Comparison of ENCODE assay signal across 9 mouse cellular contexts in the genomic region with DNA sequence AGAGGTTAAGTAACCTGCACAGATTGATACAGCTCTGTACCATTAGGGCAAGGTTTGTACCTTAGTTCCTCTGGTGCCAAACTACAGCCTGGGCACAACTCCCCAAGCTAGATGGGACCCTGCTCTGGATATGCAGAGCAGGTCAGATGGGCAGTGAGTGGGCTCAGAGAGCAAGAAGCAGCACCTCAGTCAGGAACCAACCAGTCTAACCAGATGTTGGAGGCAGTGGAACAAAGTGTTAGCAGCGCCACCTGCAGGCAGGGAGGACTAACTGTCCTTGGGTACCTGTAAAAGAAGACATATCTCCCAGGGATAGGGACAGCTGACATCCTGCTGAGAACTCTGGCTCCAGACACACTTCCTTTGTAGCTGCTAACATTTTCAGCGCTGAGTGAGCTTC.
A peak's percentile ranks its signal among the peaks of the same experiment; 100 is the strongest.
DNase-seq lines count a peak whose midpoint lies in the region; ATAC-seq and TF ChIP-seq lines count a peak whose summit lies in the region.
"Had no signal": no experiment of that assay in that cellular context is flagged by ENCODE, and none has a peak within 500 bp of the region (broad histone marks: within the 10 kb centered on the region; RNA-seq: fewer than 3 reads in every experiment).

No protein-coding gene starts in this region.

- no peak for ATAC-seq in intestine, embryonic 14.5 days (replicated peaks; ENCODE audit: low FRiP score, low TSS enrichment, low read depth)
- no peak for ATAC-seq in intestine, embryonic 16.5 days
- ATAC-seq in G1E (ENCODE audit: extremely low read depth, insufficient number of reproducible peaks, low FRiP score, poor library complexity, severe bottlenecking) = no peak
- ATAC-seq in granulocyte monocyte progenitor cell, adult 5-6 weeks (replicated peaks; ENCODE audit: poor library complexity, severe bottlenecking) = peak; percentile 33
- ATAC-seq in midbrain, embryonic 15.5 days (replicated peaks) = no peak

- no peak overlapping the region for H3K9ac ChIP-seq in intestine, embryonic 14.5 days (ENCODE audit: low read length)
- H3K9ac ChIP-seq in intestine, embryonic 16.5 days (ENCODE audit: low read depth, low read length) = no peak overlapping the region
- no peak overlapping the region for H3K9ac ChIP-seq in midbrain, embryonic 15.5 days
- H3K9ac ChIP-seq: embryonic facial prominence, embryonic 13.5 days had no signal

- no peaks in the 10 kb centered on the region for H3K9me3 ChIP-seq in intestine, embryonic 14.5 days (ENCODE audit: control insufficient read depth, low read length)
- no peaks in the 10 kb centered on the region; the same call in 1 of the 2 replicates for H3K9me3 ChIP-seq in intestine, embryonic 16.5 days (ENCODE audit: control insufficient read depth, low read length)
- peaks cover 3% of the 10 kb centered on the region; the same call in 1 of the 2 replicates for H3K9me3 ChIP-seq in G1E (replicated peaks)
- H3K9me3 ChIP-seq in midbrain, embryonic 15.5 days = no peaks in the 10 kb centered on the region
- H3K9me3 ChIP-seq: embryonic facial prominence, embryonic 13.5 days had no signal

- no peak overlapping the region for H3K4me2 ChIP-seq in intestine, embryonic 14.5 days (ENCODE audit: low read length)
- H3K4me2 ChIP-seq in intestine, embryonic 16.5 days (ENCODE audit: low read depth, low read length) = no peak overlapping the region
- H3K4me2 ChIP-seq in midbrain, embryonic 15.5 days = no peak overlapping the region
- H3K4me2 ChIP-seq: embryonic facial prominence, embryonic 13.5 days had no signal

- H3K36me3 ChIP-seq in intestine, embryonic 14.5 days (ENCODE audit: control insufficient read depth, insufficient read depth, low read length) = no peaks in the 10 kb centered on the region
- no peaks in the 10 kb centered on the region for H3K36me3 ChIP-seq in intestine, embryonic 16.5 days (ENCODE audit: control insufficient read depth, insufficient read depth, low read length)
- no peaks in the 10 kb centered on the region for H3K36me3 ChIP-seq in G1E (replicated peaks)
- H3K36me3 ChIP-seq in midbrain, embryonic 15.5 days (replicated peaks) = no peaks in the 10 kb centered on the region
- H3K36me3 ChIP-seq: embryonic facial prominence, embryonic 13.5 days had no signal

- 35% methylated on average over 2 of the region's 2 CpGs for WGBS in intestine, embryonic 14.5 days
- WGBS in intestine, embryonic 16.5 days = 38% methylated on average over 2 of the region's 2 CpGs
- WGBS in midbrain, embryonic 15.5 days = 37% methylated on average over 2 of the region's 2 CpGs

- no peak overlapping the region for H3K27ac ChIP-seq in intestine, embryonic 14.5 days (ENCODE audit: low read depth)
- no peak overlapping the region for H3K27ac ChIP-seq in intestine, embryonic 16.5 days (ENCODE audit: low read length)
- no peak overlapping the region for H3K27ac ChIP-seq in midbrain, embryonic 15.5 days
- H3K27ac ChIP-seq: embryonic facial prominence, embryonic 13.5 days had no signal

- H3K4me1 ChIP-seq in intestine, embryonic 14.5 days (replicated peaks; ENCODE audit: control insufficient read depth, insufficient read depth, low read length) = peaks cover 6% of the 10 kb centered on the region
- peaks cover 17% of the 10 kb centered on the region for H3K4me1 ChIP-seq in intestine, embryonic 16.5 days (ENCODE audit: control insufficient read depth, insufficient read depth, low read length)
- peaks cover 27% of the 10 kb centered on the region for H3K4me1 ChIP-seq in G1E (ENCODE audit: insufficient read depth, low read depth, low read length)
- peaks cover 16% of the 10 kb centered on the region for H3K4me1 ChIP-seq in midbrain, embryonic 15.5 days

- TF ChIP-seq CTCF in G1E (IDR thresholded peaks at IDR 0.05; ENCODE audit: low read depth, low read length) = peak; percentile 82

- H3K27me3 ChIP-seq in intestine, embryonic 14.5 days (replicated peaks; ENCODE audit: control insufficient read depth, insufficient read depth, low read length) = no peaks in the 10 kb centered on the region
- no peaks in the 10 kb centered on the region for H3K27me3 ChIP-seq in intestine, embryonic 16.5 days (replicated peaks; ENCODE audit: control insufficient read depth, insufficient read depth, low read length)
- H3K27me3 ChIP-seq in G1E (ENCODE audit: insufficient read depth, low read length) = peaks cover 23% of the 10 kb centered on the region; the same call in 1 of the 2 replicates
- H3K27me3 ChIP-seq in midbrain, embryonic 15.5 days (replicated peaks) = no peaks in the 10 kb centered on the region

- no peak overlapping the region for H3K4me3 ChIP-seq in intestine, embryonic 14.5 days (ENCODE audit: low read depth, low read length)
- H3K4me3 ChIP-seq in intestine, embryonic 16.5 days (ENCODE audit: low read length) = no peak overlapping the region
- H3K4me3 ChIP-seq in G1E (ENCODE audit: low read depth, low read length) = no peak overlapping the region
- H3K4me3 ChIP-seq in midbrain, embryonic 15.5 days = no peak overlapping the region
- H3K4me3 ChIP-seq: embryonic facial prominence, embryonic 13.5 days had no signal

- peak; percentile 69 for DNase-seq in intestine, embryonic 14.5 days (ENCODE audit: low spot score)
- DNase-seq in G1E (ENCODE audit: low spot score) = no peak
- DNase-seq in spleen, postnatal 36 days (ENCODE audit: low spot score in 2 of 2) = peak; percentile 35 to 41
- DNase-seq in layer of hippocampus, adult 8-10 months (ENCODE audit: low spot score in 2 of 2) = no peak
- no peak for DNase-seq in left cerebral cortex, adult 18-20 months (ENCODE audit: low spot score in 2 of 2)

Comparison
In these comparisons a context has a peak if more than half of its experiments do, and no peak if none do; other contexts are left out.
1. DNase-seq: peak in intestine, embryonic 14.5 days (single experiment) and spleen, postnatal 36 days (2 of 2); none in G1E (single experiment), layer of hippocampus, adult 8-10 months (0 of 2) and left cerebral cortex, adult 18-20 months (0 of 2).